Mouse (Mus musculus) MEL (cell line): ENCODE data around the gene Cyp2j7. TPM values are rescaled to one million over a fixed set of nuclear protein-coding genes. Genes with fewer than 3 reads are reported as not detected.

ENCODE experiments used
- DNase-seq: peaks from one replicate; pipeline ENCODE4 v3.0.0; 2011; ENCODE audit warnings: low read depth, low spot score
- H3K27ac ChIP-seq: 2 replicates; pipeline ENCODE4 v1.5.1; 2012; ENCODE audit warnings: low read depth, mild to moderate bottlenecking, control low read depth, low read length, moderate library complexity; ENCODE audit not compliant: control insufficient read depth
- H3K27me3 ChIP-seq, 2 experiments: fragments of 150-350 bp in 1 of 2; sonication (generic) in 1 of 2; 2 replicates each; pipeline ENCODE4 v1.6.1; 2012; ENCODE audit warnings: low read length in 2 of 2, mild to moderate bottlenecking in 2 of 2, improper control_type of control experiment in 1 of 2, moderate library complexity in 1 of 2; ENCODE audit not compliant: insufficient read depth in 2 of 2, control insufficient read depth in 1 of 2
- H3K36me3 ChIP-seq, 2 experiments: 2 replicates each; pipeline ENCODE4 v1.6.1; 2012 to 2014; ENCODE audit warnings: low read length in 2 of 2, improper control_type of control experiment in 1 of 2, inconsistent platforms in 1 of 2, mild to moderate bottlenecking in 1 of 2; ENCODE audit not compliant: insufficient read depth in 2 of 2, control insufficient read depth in 1 of 2
- H3K4me1 ChIP-seq, 2 experiments: fragments of 150-350 bp in 1 of 2; sonication (generic) in 1 of 2; 2 replicates each; pipeline ENCODE4 v1.6.1; 2012; ENCODE audit warnings: low read length in 2 of 2, improper control_type of control experiment in 1 of 2, mild to moderate bottlenecking in 1 of 2; ENCODE audit not compliant: insufficient read depth in 2 of 2, control insufficient read depth in 1 of 2
- H3K4me3 ChIP-seq, 2 experiments: fragments of 150-350 bp in 1 of 2; sonication (generic) in 1 of 2; 2 replicates each; pipeline ENCODE4 v1.5.1; 2012; ENCODE audit warnings: low read depth in 2 of 2, low read length in 2 of 2, mild to moderate bottlenecking in 2 of 2, moderate library complexity in 2 of 2, control low read depth in 1 of 2, improper control_type of control experiment in 1 of 2; ENCODE audit not compliant: control insufficient read depth in 1 of 2, insufficient read depth in 1 of 2
- H3K79me2 ChIP-seq: 2 replicates; pipeline ENCODE4 v1.6.1; 2012; ENCODE audit warnings: mild to moderate bottlenecking, low read length, moderate library complexity; ENCODE audit not compliant: control insufficient read depth, poor library complexity, insufficient read depth
- H3K9ac ChIP-seq: 2 replicates; pipeline ENCODE4 v1.6.1; 2012; ENCODE audit warnings: low read depth, mild to moderate bottlenecking, control low read depth, low read length, moderate library complexity; ENCODE audit not compliant: control insufficient read depth, poor library complexity, severe bottlenecking
- H3K9me3 ChIP-seq: fragments of 150-350 bp; sonication (generic); replicated peaks from 2 replicates; pipeline ENCODE4 v1.6.1; 2012; ENCODE audit warnings: mild to moderate bottlenecking, low read length, improper control_type of control experiment, moderate library complexity; ENCODE audit not compliant: insufficient read depth
- CTCF ChIP-seq, 3 experiments: IDR thresholded peaks in 2 of 3; conservative IDR thresholded peaks in 1 of 3; 2 replicates each; pipeline ENCODE4 v1.5.1; 2011 to 2012; ENCODE audit warnings: low read length in 3 of 3, low read depth in 2 of 3, mild to moderate bottlenecking in 2 of 3, improper control_type of control experiment in 1 of 3, inconsistent platforms in 1 of 3, mixed read lengths in 1 of 3, moderate library complexity in 1 of 3; ENCODE audit not compliant: control insufficient read depth in 1 of 3, insufficient read depth in 1 of 3, poor library complexity in 1 of 3, severe bottlenecking in 1 of 3
- ETS1 ChIP-seq: IDR thresholded peaks from 2 replicates; pipeline ENCODE4 v1.6.1; 2012; ENCODE audit warnings: low read depth, mild to moderate bottlenecking, inconsistent platforms, low read length, improper control_type of control experiment, moderate library complexity
- KAT2A ChIP-seq: conservative IDR thresholded peaks from 2 replicates; pipeline ENCODE4 v1.6.1; 2012; ENCODE audit warnings: low read depth, low read length, improper control_type of control experiment, inconsistent platforms
- SMC3 ChIP-seq: IDR thresholded peaks from 2 replicates; pipeline ENCODE4 v1.6.1; 2011; ENCODE audit warnings: low read depth, low read length, improper control_type of control experiment
- ZC3H11A ChIP-seq: IDR thresholded peaks from 2 replicates; pipeline ENCODE4 v1.6.1; 2012; ENCODE audit warnings: low read depth, mild to moderate bottlenecking, inconsistent platforms, low read length, improper control_type of control experiment
- ZKSCAN1 ChIP-seq: IDR thresholded peaks from 2 replicates; pipeline ENCODE4 v1.6.1; 2012; ENCODE audit warnings: low read depth, mild to moderate bottlenecking, inconsistent platforms, low read length, improper control_type of control experiment, moderate library complexity
- polyA plus RNA-seq, 2 experiments: library from polyadenylated mRNA; stranded (reverse) in 1 of 2; unstranded in 1 of 2; fragments of >175 nt in 1 of 2; fragments of >200 nt in 1 of 2; gene quantifications; 2 replicates each; pipeline versions ENCODE4 v1.2.1 to v1.2.4; 2012; ENCODE audit warnings: low replicate concordance in 2 of 2, low read depth in 1 of 2; ENCODE audit not compliant: insufficient read length in 2 of 2, insufficient read depth in 1 of 2, missing spikeins in 1 of 2
- total RNA-seq: library from RNA; depleted of rRNA; stranded (reverse); fragments of 300-350 nt; gene quantifications from 2 replicates; pipeline ENCODE4 v1.2.3, GENCODE M21; 2012; rRNA removed

Gene Cyp2j7
- total and polyA plus RNA-seq, 3 experiments = not detected

DNA sequence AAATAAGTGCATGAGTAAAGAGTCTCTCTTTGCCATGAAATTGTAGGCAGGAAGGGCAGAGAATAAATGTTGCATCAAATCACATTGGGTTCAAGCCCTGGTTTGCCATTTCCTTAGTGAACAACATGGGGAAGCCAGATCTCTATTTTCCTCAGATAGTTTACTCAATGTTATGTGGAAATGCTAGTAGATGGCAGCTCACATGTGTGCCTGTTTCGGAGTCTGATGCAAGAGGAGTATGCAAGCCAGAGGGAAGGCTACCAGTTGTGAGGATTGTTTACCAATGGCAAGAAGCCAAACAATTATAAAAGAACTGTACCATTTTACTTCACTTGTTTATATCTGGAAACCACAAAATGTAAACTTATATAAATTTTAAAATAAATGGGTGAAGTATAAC, 74.9 kb downstream of the Cyp2j7 start:
- H3K79me2 ChIP-seq = no peaks in the 10 kb centered on the region
- H3K9ac ChIP-seq = no peak overlapping the region
- H3K4me1 ChIP-seq = no peaks in the 10 kb centered on the region
- no peak overlapping the region for H3K27ac ChIP-seq
- no peaks in the 10 kb centered on the region for H3K36me3 ChIP-seq
- no peak for TF ChIP-seq CTCF (IDR thresholded peaks at IDR 0.05 in 2 of 3, conservative IDR thresholded peaks at IDR 0.05 in 1 of 3; ENCODE audit: control insufficient read depth in 1 of 3, insufficient read depth in 1 of 3, low read depth in 2 of 3, low read length in 3 of 3, poor library complexity in 1 of 3, severe bottlenecking in 1 of 3)
- no peak for TF ChIP-seq ZC3H11A
- TF ChIP-seq SMC3 = no peak
- TF ChIP-seq ETS1 = no peak
- no peak for TF ChIP-seq ZKSCAN1
- TF ChIP-seq KAT2A = no peak
- H3K27me3 ChIP-seq = no peaks in the 10 kb centered on the region
- DNase-seq = no peak
- no peak overlapping the region for H3K4me3 ChIP-seq
- H3K9me3 ChIP-seq = no peaks in the 10 kb centered on the region

Other genes with a start within 250 kb of the Cyp2j7 start
- not detected in 2 replicates for gene Cyp2j13, start 159.1 kb downstream of the Cyp2j7 start, total RNA-seq
- not detected for gene Cyp2j13, start 159.1 kb downstream of the Cyp2j7 start, polyA plus RNA-seq
- not detected in 2 replicates for gene Cyp2j12, start 95.5 kb downstream of the Cyp2j7 start, total RNA-seq
- not detected for gene Cyp2j12, start 95.5 kb downstream of the Cyp2j7 start, polyA plus RNA-seq
- not detected in 2 replicates for gene Cyp2j11, start 112.0 kb upstream of the Cyp2j7 start, total RNA-seq
- not detected for gene Cyp2j11, start 112.0 kb upstream of the Cyp2j7 start, polyA plus RNA-seq